ENCODE assay signal across 18 mouse cellular contexts in genomic region chr3:85080882-85081558, GRCm38 (mm10).
A peak's percentile ranks its signal among the peaks of the same experiment; 100 is the strongest.
DNase-seq lines count a peak whose midpoint lies in the region; ATAC-seq and TF ChIP-seq lines count a peak whose summit lies in the region.
"Had no signal": no experiment of that assay in that cellular context is flagged by ENCODE, and none has a peak within 500 bp of the region (broad histone marks: within the 10 kb centered on the region; RNA-seq: fewer than 3 reads in every experiment).

No protein-coding gene starts in this region.

- 0 out of 2 replicates have a peak, but pooled peaks cover 2% of the 10 kb centered on the region for H3K27me3 ChIP-seq in forebrain, embryonic 11.5 days (ENCODE audit: control insufficient read depth, insufficient read depth, low read length)
- H3K27me3 ChIP-seq in forebrain, embryonic 10.5 days (ENCODE audit: poor library complexity, severe bottlenecking) = peaks cover 8% of the 10 kb centered on the region; the same call in 1 of the 2 replicates
- H3K27me3 ChIP-seq in forebrain, embryonic 14.5 days (replicated peaks; ENCODE audit: control insufficient read depth, insufficient read depth, low read length) = no peaks in the 10 kb centered on the region
- no peaks in the 10 kb centered on the region for H3K27me3 ChIP-seq in neural tube, embryonic 15.5 days (replicated peaks)
- no peaks in the 10 kb centered on the region for H3K27me3 ChIP-seq in hindbrain, embryonic 14.5 days (ENCODE audit: control insufficient read depth, insufficient read depth, low read length)
- no peaks in the 10 kb centered on the region for H3K27me3 ChIP-seq in lung, postnatal 0 days (replicated peaks; ENCODE audit: insufficient read depth, low read length)
- H3K27me3 ChIP-seq: hindbrain, embryonic 15.5 days; neural tube, embryonic 12.5 days had no signal

- WGBS in forebrain, embryonic 11.5 days = 47% methylated on average over 21 of the region's 21 CpGs
- WGBS in forebrain, embryonic 10.5 days = 55% methylated on average over 21 of the region's 21 CpGs
- WGBS in forebrain, embryonic 14.5 days = 15% methylated on average over 21 of the region's 21 CpGs
- 42% methylated on average over 21 of the region's 21 CpGs for WGBS in neural tube, embryonic 15.5 days
- 57% methylated on average over 21 of the region's 21 CpGs for WGBS in hindbrain, embryonic 14.5 days
- 80% methylated on average over 21 of the region's 21 CpGs for WGBS in lung, postnatal 0 days

- 0 out of 2 replicates have a peak overlapping the region, but pooled peaks have one; percentile 2 for H3K4me2 ChIP-seq in forebrain, embryonic 11.5 days (ENCODE audit: low read depth, low read length, severe bottlenecking)
- H3K4me2 ChIP-seq in forebrain, embryonic 14.5 days (ENCODE audit: low read length) = peak overlapping the region; percentile 35
- H3K4me2 ChIP-seq in neural tube, embryonic 15.5 days = peak overlapping the region; percentile 17; the same call in 1 of the 2 replicates
- H3K4me2 ChIP-seq in hindbrain, embryonic 14.5 days (replicated peaks) = no peak overlapping the region
- no peak overlapping the region for H3K4me2 ChIP-seq in lung, postnatal 0 days (replicated peaks; ENCODE audit: low read depth, low read length)
- H3K4me2 ChIP-seq: hindbrain, embryonic 15.5 days; liver, embryonic 11.5 days; lung, embryonic 14.5 days; neural tube, embryonic 12.5 days had no signal

- no peak for TF ChIP-seq EP300 in lung, postnatal 0 days (IDR thresholded peaks at IDR 0.05)

- H3K36me3 ChIP-seq in forebrain, embryonic 11.5 days (ENCODE audit: control insufficient read depth, insufficient read depth, low read length) = no peaks in the 10 kb centered on the region
- H3K36me3 ChIP-seq in forebrain, embryonic 10.5 days (replicated peaks) = no peaks in the 10 kb centered on the region
- no peaks in the 10 kb centered on the region for H3K36me3 ChIP-seq in forebrain, embryonic 14.5 days (ENCODE audit: control insufficient read depth, insufficient read depth, low read length)
- H3K36me3 ChIP-seq in neural tube, embryonic 15.5 days = no peaks in the 10 kb centered on the region
- no peaks in the 10 kb centered on the region for H3K36me3 ChIP-seq in hindbrain, embryonic 14.5 days (replicated peaks; ENCODE audit: control insufficient read depth, insufficient read depth)
- H3K36me3 ChIP-seq in lung, postnatal 0 days (ENCODE audit: insufficient read depth, low read length) = no peaks in the 10 kb centered on the region
- H3K36me3 ChIP-seq: hindbrain, embryonic 15.5 days; neural tube, embryonic 12.5 days had no signal

- peaks cover 5% of the 10 kb centered on the region; the same call in 1 of the 2 replicates for H3K4me1 ChIP-seq in forebrain, embryonic 11.5 days (replicated peaks; ENCODE audit: control insufficient read depth, insufficient read depth, low read length)
- H3K4me1 ChIP-seq in forebrain, embryonic 10.5 days = peaks cover 11% of the 10 kb centered on the region
- peaks cover 9% of the 10 kb centered on the region; the same call in 1 of the 2 replicates for H3K4me1 ChIP-seq in forebrain, embryonic 14.5 days (ENCODE audit: control insufficient read depth, insufficient read depth, low read length)
- H3K4me1 ChIP-seq in neural tube, embryonic 15.5 days = peaks cover 4% of the 10 kb centered on the region; the same call in 1 of the 2 replicates
- no peaks in the 10 kb centered on the region for H3K4me1 ChIP-seq in hindbrain, embryonic 14.5 days (replicated peaks; ENCODE audit: control insufficient read depth, insufficient read depth, low read length)
- no peaks in the 10 kb centered on the region for H3K4me1 ChIP-seq in lung, postnatal 0 days (ENCODE audit: insufficient read depth, low read depth, low read length)
- H3K4me1 ChIP-seq: neural tube, embryonic 12.5 days had no signal

- peak; percentile 66 for DNase-seq in forebrain, embryonic 11.5 days (ENCODE audit: low spot score)
- DNase-seq in forebrain, embryonic 10.5 days (ENCODE audit: extremely low spot score, low spot score) = no peak
- DNase-seq in retina, postnatal 1 day = peak; percentile 17
- no peak for DNase-seq in retina, embryonic 14.5 days (ENCODE audit: low spot score)
- DNase-seq in forebrain, embryonic 14.5 days (ENCODE audit: low spot score) = peak; percentile 81
- no peak for DNase-seq in hindbrain, embryonic 14.5 days (ENCODE audit: low spot score)
- DNase-seq in lung, postnatal 0 days (ENCODE audit: low spot score) = no peak
- DNase-seq: adrenal gland, postnatal 14 days; cerebellum, adult 8-10 months; heart, adult 2 months; lung, embryonic 14.5 days; thymus, postnatal 36 days had no signal

- H3K9ac ChIP-seq in forebrain, embryonic 11.5 days (ENCODE audit: low read length) = no peak overlapping the region; the same call in 1 of the 2 replicates
- peak overlapping the region; percentile 13; the same call in 1 of the 2 replicates for H3K9ac ChIP-seq in forebrain, embryonic 14.5 days (ENCODE audit: low read length)
- H3K9ac ChIP-seq in neural tube, embryonic 15.5 days (replicated peaks) = no peak overlapping the region
- H3K9ac ChIP-seq in hindbrain, embryonic 14.5 days = no peak overlapping the region
- no peak overlapping the region for H3K9ac ChIP-seq in lung, postnatal 0 days (replicated peaks; ENCODE audit: low read depth)
- H3K9ac ChIP-seq: hindbrain, embryonic 15.5 days; lung, embryonic 14.5 days; neural tube, embryonic 12.5 days had no signal

- peak; percentile 56; the same call in 1 of the 2 replicates for ATAC-seq in forebrain, embryonic 11.5 days (replicated peaks; ENCODE audit: low FRiP score)
- peak; percentile 82 for ATAC-seq in forebrain, embryonic 14.5 days
- no peak for ATAC-seq in neural tube, embryonic 15.5 days (ENCODE audit: low FRiP score)
- no peak for ATAC-seq in hindbrain, embryonic 14.5 days (ENCODE audit: low FRiP score)
- no peak for ATAC-seq in lung, postnatal 0 days
- ATAC-seq: intestine, postnatal 0 days; midbrain, embryonic 16.5 days had no signal

- no peak overlapping the region for H3K4me3 ChIP-seq in forebrain, embryonic 11.5 days (ENCODE audit: low read depth, low read length)
- H3K4me3 ChIP-seq in forebrain, embryonic 10.5 days = no peak overlapping the region
- no peak overlapping the region for H3K4me3 ChIP-seq in forebrain, embryonic 14.5 days (ENCODE audit: low read depth, low read length)
- no peak overlapping the region for H3K4me3 ChIP-seq in neural tube, embryonic 15.5 days (replicated peaks)
- H3K4me3 ChIP-seq in hindbrain, embryonic 14.5 days (replicated peaks; ENCODE audit: low read length) = no peak overlapping the region
- no peak overlapping the region for H3K4me3 ChIP-seq in lung, postnatal 0 days (ENCODE audit: low read depth, low read length)
- H3K4me3 ChIP-seq: heart, adult 2 months; hindbrain, embryonic 15.5 days; neural tube, embryonic 12.5 days had no signal

- no peak overlapping the region for H3K27ac ChIP-seq in forebrain, embryonic 11.5 days (ENCODE audit: low read depth, low read length)
- no peak overlapping the region for H3K27ac ChIP-seq in forebrain, embryonic 10.5 days
- H3K27ac ChIP-seq in forebrain, embryonic 14.5 days (ENCODE audit: low read depth, low read length) = no peak overlapping the region
- no peak overlapping the region for H3K27ac ChIP-seq in neural tube, embryonic 15.5 days (replicated peaks)
- no peak overlapping the region for H3K27ac ChIP-seq in hindbrain, embryonic 14.5 days
- H3K27ac ChIP-seq in lung, postnatal 0 days (ENCODE audit: low read length) = no peak overlapping the region
- H3K27ac ChIP-seq: heart, adult 2 months; hindbrain, embryonic 15.5 days; neural tube, embryonic 12.5 days had no signal

- TF ChIP-seq CTCF in lung, postnatal 0 days (IDR thresholded peaks at IDR 0.05) = no peak

- H3K9me3 ChIP-seq in forebrain, embryonic 11.5 days (ENCODE audit: control insufficient read depth, low read length) = no peaks in the 10 kb centered on the region
- no peaks in the 10 kb centered on the region for H3K9me3 ChIP-seq in forebrain, embryonic 10.5 days
- no peaks in the 10 kb centered on the region for H3K9me3 ChIP-seq in forebrain, embryonic 14.5 days (replicated peaks; ENCODE audit: control insufficient read depth, low read length)
- no peaks in the 10 kb centered on the region for H3K9me3 ChIP-seq in neural tube, embryonic 15.5 days (replicated peaks)
- H3K9me3 ChIP-seq in hindbrain, embryonic 14.5 days (ENCODE audit: control insufficient read depth, low read length) = no peaks in the 10 kb centered on the region
- no peaks in the 10 kb centered on the region for H3K9me3 ChIP-seq in lung, postnatal 0 days (ENCODE audit: low read length)
- H3K9me3 ChIP-seq: hindbrain, embryonic 15.5 days; neural tube, embryonic 12.5 days had no signal

Comparison
In these comparisons a context has a peak if more than half of its experiments do, and no peak if none do; other contexts are left out.
1. DNase-seq: peak in forebrain, embryonic 11.5 days (single experiment), retina, postnatal 1 day (single experiment) and forebrain, embryonic 14.5 days (single experiment); none in forebrain, embryonic 10.5 days (single experiment), retina, embryonic 14.5 days (single experiment), hindbrain, embryonic 14.5 days (single experiment) and lung, postnatal 0 days (single experiment).
2. ATAC-seq: peak in forebrain, embryonic 11.5 days (single experiment) and forebrain, embryonic 14.5 days (single experiment); none in neural tube, embryonic 15.5 days (single experiment), hindbrain, embryonic 14.5 days (single experiment) and lung, postnatal 0 days (single experiment).
3. H3K4me2 ChIP-seq: peak in forebrain, embryonic 11.5 days (single experiment), forebrain, embryonic 14.5 days (single experiment) and neural tube, embryonic 15.5 days (single experiment); none in hindbrain, embryonic 14.5 days (single experiment) and lung, postnatal 0 days (single experiment).